Mouse (Mus musculus) liver, postnatal 0 days (tissue): ENCODE measurements around the gene Gm8237.
"Not testable (repeated sequence)": the region's sequence is repeated elsewhere in the genome, so short reads cannot be mapped to it uniquely, and the experiment has no call there.

Experiments used
- CTCF ChIP-seq: sonication (generic); IDR thresholded peaks from 2 replicates; pipeline ENCODE4 v1.5.1; 2016; ENCODE audit warnings: antibody characterized with exemption, low read depth
- EP300 ChIP-seq: IDR thresholded peaks from 2 replicates; pipeline ENCODE4 v1.6.1; 2016; ENCODE audit warnings: antibody characterized with exemption, low read depth, mild to moderate bottlenecking

DNA sequence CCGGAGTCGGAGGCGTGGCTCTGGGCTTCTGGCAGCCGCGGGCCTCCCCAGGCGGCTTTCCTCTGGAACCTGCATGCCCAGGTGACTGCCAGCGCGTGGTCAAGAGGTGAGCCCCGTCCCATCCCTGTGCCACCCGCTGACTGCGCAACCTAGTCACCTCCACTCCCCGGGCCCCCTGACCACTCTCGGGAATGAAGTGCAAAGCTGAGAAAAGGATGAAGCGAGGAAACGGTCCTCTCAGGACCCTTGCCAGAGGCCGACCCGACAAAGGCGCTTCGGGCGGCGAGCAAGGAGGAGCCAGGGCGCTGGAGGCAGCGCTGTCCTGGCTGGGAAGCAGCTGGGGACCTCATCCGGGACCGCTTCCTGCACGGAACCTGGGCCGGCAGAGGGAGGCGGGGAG is 391 bp downstream of the Gm8237 start:
- TF ChIP-seq CTCF, EP300: not testable (repeated sequence)
